Mouse (Mus musculus): ENCODE results near the gene Atp2c1. TPM values are rescaled to one million over a fixed set of nuclear protein-coding genes. Genes with fewer than 3 reads are reported as not detected.

Gene Atp2c1
- polyA plus RNA-seq (2015; fragmentation: Nextera tagmentation; extraction: Ambion mirVana): 21.1 and 21.4 TPM in 2 replicates

DNA sequence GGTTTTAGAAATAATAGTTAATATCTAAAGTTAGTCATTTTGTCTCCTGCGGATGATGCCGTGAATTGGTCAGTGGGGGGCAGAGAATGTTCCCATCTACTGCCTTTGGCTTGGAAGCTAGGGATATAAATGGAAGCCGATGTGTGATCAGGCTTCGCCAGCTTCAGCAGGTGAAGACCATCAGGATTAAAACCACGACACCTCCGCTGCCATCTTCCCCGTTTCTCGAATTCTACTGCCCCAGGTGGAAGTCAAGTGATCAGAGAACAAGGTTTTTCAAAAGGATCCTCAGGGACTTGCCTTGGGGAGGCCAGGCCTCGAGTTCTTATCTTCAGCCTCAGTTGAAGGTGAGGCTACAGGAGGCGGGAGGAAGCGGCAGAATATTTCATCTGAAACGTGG, at the start of gene Atp2c1:
TSS of gene Atp2c1 (minus strand) at position 101 of the 400 bp plus-strand sequence.
- ATAC-seq (ENCODE audit: low read depth): no peak
- Histone ChIP-seq H3K27me3 (ENCODE audit: control insufficient read depth, insufficient read depth, low read depth, low read length) (no peaks in the 10 kb centered on the region), H3K9ac (ENCODE audit: low read depth, low read length) (no peak within 1 kb of the TSS), H3K4me2 (ENCODE audit: low read depth, low read length) (no peak within 1 kb of the TSS), H3K27ac (ENCODE audit: low read length) (no peak within 1 kb of the TSS), H3K4me3 (ENCODE audit: low read depth, low read length) (no peak within 1 kb of the TSS), H3K9me3 (replicated peaks; ENCODE audit: control insufficient read depth, low read length) (no peaks in the 10 kb centered on the region), H3K36me3 (ENCODE audit: control insufficient read depth, insufficient read depth) (no peaks in the 10 kb centered on the region), H3K4me1 (ENCODE audit: control insufficient read depth, low read depth, low read length) (peaks cover 11% of the 10 kb centered on the region)
- WGBS (ENCODE audit: insufficient replicate concordance): 69% methylated on average over 12 of the region's 12 CpGs

DNA sequence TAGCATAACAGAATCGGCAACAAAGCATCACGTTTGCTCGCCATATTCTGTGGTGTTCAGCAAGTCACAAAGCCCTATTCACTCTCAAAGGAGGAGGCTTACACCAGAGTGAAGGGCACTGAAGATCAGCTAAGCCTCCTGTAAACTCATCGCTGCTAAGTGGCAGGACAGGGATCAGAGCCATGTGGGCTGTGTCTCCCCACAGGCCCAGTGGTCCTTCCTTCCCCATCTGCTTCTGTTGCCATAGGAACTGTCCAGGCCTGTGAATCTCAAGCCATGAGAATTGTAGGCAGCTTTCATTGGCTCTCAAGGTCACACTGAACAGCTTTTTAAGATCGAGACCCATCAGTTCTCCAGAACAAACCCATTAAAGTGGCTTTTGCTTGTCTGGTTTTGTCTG, 30.3 kb upstream of the Atp2c1 start:
- Histone ChIP-seq H3K9ac (ENCODE audit: low read depth, low read length) (no peak overlapping the region), H3K4me1 (ENCODE audit: control insufficient read depth, low read depth, low read length) (no peaks in the 10 kb centered on the region), H3K36me3 (ENCODE audit: control insufficient read depth, insufficient read depth) (no peaks in the 10 kb centered on the region), H3K27me3 (ENCODE audit: control insufficient read depth, insufficient read depth, low read depth, low read length) (0 out of 2 replicates have a peak, but pooled peaks cover 3% of the 10 kb centered on the region), H3K4me3 (ENCODE audit: low read depth, low read length) (no peak overlapping the region), H3K4me2 (ENCODE audit: low read depth, low read length) (no peak overlapping the region), H3K9me3 (replicated peaks; ENCODE audit: control insufficient read depth, low read length) (no peaks in the 10 kb centered on the region), H3K27ac (ENCODE audit: low read length) (no peak overlapping the region)
- no peak for ATAC-seq (ENCODE audit: low read depth)
- 73% methylated on average over 5 of the region's 5 CpGs for WGBS (ENCODE audit: insufficient replicate concordance)

DNA sequence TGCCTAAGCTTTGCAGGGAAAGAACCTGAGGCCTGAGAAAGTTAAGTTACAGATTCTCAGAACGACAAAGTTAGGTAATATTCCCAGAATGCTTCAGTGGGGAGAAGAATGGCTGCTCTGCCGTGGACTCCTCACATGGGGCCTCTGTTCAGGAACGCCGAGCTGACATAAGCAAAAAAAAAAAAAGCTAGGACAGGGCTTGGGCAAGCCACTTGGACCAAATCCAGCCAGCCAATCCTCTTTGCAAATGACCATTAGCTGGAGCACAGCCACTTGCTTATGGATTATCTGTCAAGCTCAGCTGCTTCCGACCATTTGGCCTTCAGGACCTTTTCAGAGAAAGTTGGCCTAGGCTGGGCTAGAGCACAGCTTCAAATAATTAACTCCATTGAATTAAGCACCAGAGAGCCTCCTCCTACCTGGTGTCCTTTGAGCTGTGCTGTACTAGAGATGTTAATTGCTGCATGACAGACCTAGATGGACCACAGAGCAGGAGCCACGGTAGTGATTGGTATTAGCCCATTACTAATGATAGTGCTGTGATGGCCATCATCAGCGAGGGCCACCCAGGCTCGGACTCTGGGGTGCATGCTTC, 29.1 kb upstream of the Atp2c1 start:
- Histone ChIP-seq H3K4me3 (ENCODE audit: low read depth, low read length) (no peak overlapping the region), H3K9me3 (replicated peaks; ENCODE audit: control insufficient read depth, low read length) (no peaks in the 10 kb centered on the region), H3K9ac (ENCODE audit: low read depth, low read length) (no peak overlapping the region), H3K36me3 (ENCODE audit: control insufficient read depth, insufficient read depth) (no peaks in the 10 kb centered on the region), H3K27ac (ENCODE audit: low read length) (no peak overlapping the region), H3K4me1 (ENCODE audit: control insufficient read depth, low read depth, low read length) (no peaks in the 10 kb centered on the region), H3K4me2 (ENCODE audit: low read depth, low read length) (no peak overlapping the region), H3K27me3 (ENCODE audit: control insufficient read depth, insufficient read depth, low read depth, low read length) (0 out of 2 replicates have a peak, but pooled peaks cover 3% of the 10 kb centered on the region)
- 48% methylated on average over 8 of the region's 8 CpGs for WGBS (ENCODE audit: insufficient replicate concordance)
- peak; percentile 78 for ATAC-seq (ENCODE audit: low read depth)

DNA sequence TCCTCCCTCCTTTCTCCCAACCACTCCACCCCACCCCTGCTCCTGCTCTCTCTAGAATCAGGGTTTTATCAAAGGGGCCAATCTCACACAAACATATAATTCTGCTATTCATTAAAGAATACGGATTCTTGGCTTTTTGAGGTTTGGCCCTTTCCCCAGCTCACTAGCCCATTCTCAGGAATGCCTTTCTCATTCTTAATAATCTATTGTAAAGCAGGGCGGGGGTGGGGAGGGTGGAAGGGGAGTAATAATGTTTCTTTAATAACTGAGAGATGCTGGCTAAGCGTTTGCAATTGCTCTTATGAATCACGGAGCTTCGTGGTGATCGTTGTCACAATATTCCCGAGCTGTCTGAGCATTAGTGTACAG, 27.3 kb upstream of the Atp2c1 start:
- no peak overlapping the region for H3K4me2 ChIP-seq (ENCODE audit: low read depth, low read length)
- no peak overlapping the region for H3K9ac ChIP-seq (ENCODE audit: low read depth, low read length)
- no peak for ATAC-seq (ENCODE audit: low read depth)
- H3K36me3 ChIP-seq (ENCODE audit: control insufficient read depth, insufficient read depth): no peaks in the 10 kb centered on the region
- H3K9me3 ChIP-seq (replicated peaks; ENCODE audit: control insufficient read depth, low read length): no peaks in the 10 kb centered on the region
- H3K27me3 ChIP-seq (ENCODE audit: control insufficient read depth, insufficient read depth, low read depth, low read length): 0 out of 2 replicates have a peak, but pooled peaks cover 3% of the 10 kb centered on the region
- H3K27ac ChIP-seq (ENCODE audit: low read length): no peak overlapping the region
- no peak overlapping the region for H3K4me3 ChIP-seq (ENCODE audit: low read depth, low read length)
- WGBS (ENCODE audit: insufficient replicate concordance): 47% methylated on average over 7 of the region's 7 CpGs
- no peaks in the 10 kb centered on the region for H3K4me1 ChIP-seq (ENCODE audit: control insufficient read depth, low read depth, low read length)

DNA sequence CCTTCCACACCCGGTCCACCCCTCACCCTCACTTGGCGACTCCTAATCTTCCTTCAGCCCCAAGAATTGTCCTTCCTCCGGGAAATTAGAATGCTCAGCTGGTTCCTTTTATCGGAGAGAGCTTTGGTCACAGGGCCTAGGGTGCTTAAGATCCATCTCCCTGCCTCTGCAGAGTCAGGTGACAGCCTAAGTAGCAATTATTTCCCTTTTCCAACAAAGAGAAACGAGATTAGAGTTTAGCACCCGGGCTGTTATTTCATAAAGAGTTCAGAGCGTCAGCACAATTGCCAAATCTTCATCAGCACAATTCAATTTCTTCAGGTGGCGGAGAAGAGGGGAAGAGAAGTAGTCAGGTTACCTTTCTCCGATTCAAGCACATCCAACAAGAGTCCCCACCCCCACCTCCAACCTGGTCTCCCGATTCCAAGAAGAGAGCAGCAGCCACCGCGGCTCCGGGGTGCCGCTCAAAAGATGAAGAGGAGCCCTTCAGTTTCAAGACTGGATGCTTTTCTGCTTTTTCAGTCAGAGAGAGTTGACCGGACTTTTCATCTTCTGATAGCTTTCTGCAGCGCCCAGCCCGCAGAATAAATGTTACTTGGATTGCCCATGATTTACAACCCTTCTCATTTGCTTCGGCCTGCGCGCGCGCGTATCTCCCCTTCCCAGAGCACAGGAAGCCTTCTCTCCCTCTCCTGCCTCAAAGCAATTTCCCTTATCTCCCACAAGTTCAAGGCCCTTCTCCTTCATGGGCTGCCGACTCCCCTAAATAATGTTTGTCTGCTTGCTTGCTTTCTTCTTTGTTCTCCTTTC, 26.7 kb upstream of the Atp2c1 start:
- H3K4me1 ChIP-seq (ENCODE audit: control insufficient read depth, low read depth, low read length): no peaks in the 10 kb centered on the region
- no peaks in the 10 kb centered on the region for H3K36me3 ChIP-seq (ENCODE audit: control insufficient read depth, insufficient read depth)
- no peak for ATAC-seq (ENCODE audit: low read depth)
- H3K27ac ChIP-seq (ENCODE audit: low read length): no peak overlapping the region
- WGBS (ENCODE audit: insufficient replicate concordance): 14% methylated on average over 24 of the region's 24 CpGs
- no peak overlapping the region for H3K9ac ChIP-seq (ENCODE audit: low read depth, low read length)
- no peak overlapping the region for H3K4me2 ChIP-seq (ENCODE audit: low read depth, low read length)
- H3K4me3 ChIP-seq (ENCODE audit: low read depth, low read length): no peak overlapping the region
- no peaks in the 10 kb centered on the region for H3K9me3 ChIP-seq (replicated peaks; ENCODE audit: control insufficient read depth, low read length)
- 0 out of 2 replicates have a peak, but pooled peaks cover 3% of the 10 kb centered on the region for H3K27me3 ChIP-seq (ENCODE audit: control insufficient read depth, insufficient read depth, low read depth, low read length)

GRCm38 (mm10) chr9:105551407-105551806, 24.3 kb upstream of the Atp2c1 start:
- H3K9ac ChIP-seq (ENCODE audit: low read depth, low read length): no peak overlapping the region
- H3K4me3 ChIP-seq (ENCODE audit: low read depth, low read length): no peak overlapping the region
- H3K4me1 ChIP-seq (ENCODE audit: control insufficient read depth, low read depth, low read length): no peaks in the 10 kb centered on the region
- 45% methylated on average over 4 of the region's 4 CpGs for WGBS (ENCODE audit: insufficient replicate concordance)
- 0 out of 2 replicates have a peak, but pooled peaks cover 3% of the 10 kb centered on the region for H3K27me3 ChIP-seq (ENCODE audit: control insufficient read depth, insufficient read depth, low read depth, low read length)
- H3K36me3 ChIP-seq (ENCODE audit: control insufficient read depth, insufficient read depth): no peaks in the 10 kb centered on the region
- no peak overlapping the region for H3K4me2 ChIP-seq (ENCODE audit: low read depth, low read length)
- H3K9me3 ChIP-seq (replicated peaks; ENCODE audit: control insufficient read depth, low read length): no peaks in the 10 kb centered on the region
- ATAC-seq (ENCODE audit: low read depth): no peak
- no peak overlapping the region for H3K27ac ChIP-seq (ENCODE audit: low read length)

DNA sequence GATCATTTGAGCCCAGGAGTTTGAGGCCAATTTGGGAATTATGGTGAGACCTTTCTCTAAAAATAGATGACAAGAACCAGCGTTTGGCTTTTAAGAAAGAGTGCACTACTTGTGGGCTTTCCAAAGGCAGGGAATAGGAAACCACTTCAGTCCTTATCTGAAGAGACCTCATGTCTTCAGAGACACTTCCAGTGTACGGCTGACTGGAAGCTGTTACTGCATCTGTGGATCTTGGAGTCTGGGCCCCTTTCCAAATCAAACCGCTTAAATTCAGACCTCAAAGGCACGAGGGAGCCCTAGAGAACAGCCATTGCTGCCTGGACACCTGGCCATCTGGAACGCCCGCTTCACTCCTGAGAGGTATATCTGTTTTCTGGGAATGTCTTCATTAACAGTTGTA, 22.0 kb upstream of the Atp2c1 start:
- WGBS (ENCODE audit: insufficient replicate concordance): 46% methylated on average over 6 of the region's 6 CpGs
- no peak for ATAC-seq (ENCODE audit: low read depth)
- Histone ChIP-seq H3K27me3 (ENCODE audit: control insufficient read depth, insufficient read depth, low read depth, low read length) (0 out of 2 replicates have a peak, but pooled peaks cover 3% of the 10 kb centered on the region), H3K4me2 (ENCODE audit: low read depth, low read length) (no peak overlapping the region), H3K9ac (ENCODE audit: low read depth, low read length) (no peak overlapping the region), H3K4me3 (ENCODE audit: low read depth, low read length) (no peak overlapping the region), H3K9me3 (replicated peaks; ENCODE audit: control insufficient read depth, low read length) (no peaks in the 10 kb centered on the region), H3K4me1 (ENCODE audit: control insufficient read depth, low read depth, low read length) (no peaks in the 10 kb centered on the region), H3K36me3 (ENCODE audit: control insufficient read depth, insufficient read depth) (no peaks in the 10 kb centered on the region), H3K27ac (ENCODE audit: low read length) (no peak overlapping the region)

- no peak overlapping the region for H3K4me3 ChIP-seq (ENCODE audit: low read depth, low read length)
- no peak overlapping the region for H3K4me2 ChIP-seq (ENCODE audit: low read depth, low read length)
- no peaks in the 10 kb centered on the region for H3K4me1 ChIP-seq (ENCODE audit: control insufficient read depth, low read depth, low read length)
- no peaks in the 10 kb centered on the region for H3K27me3 ChIP-seq (ENCODE audit: control insufficient read depth, insufficient read depth, low read depth, low read length)
- no peaks in the 10 kb centered on the region for H3K36me3 ChIP-seq (ENCODE audit: control insufficient read depth, insufficient read depth)
- ATAC-seq (ENCODE audit: low read depth): no peak
- H3K27ac ChIP-seq (ENCODE audit: low read length): no peak overlapping the region
- H3K9me3 ChIP-seq (replicated peaks; ENCODE audit: control insufficient read depth, low read length): no peaks in the 10 kb centered on the region
- 71% methylated on average over 8 of the region's 8 CpGs for WGBS (ENCODE audit: insufficient replicate concordance)
- no peak overlapping the region for H3K9ac ChIP-seq (ENCODE audit: low read depth, low read length)
These were observed 17.1 kb upstream of the Atp2c1 start for GRCm38 (mm10) chr9:105544013-105544750.
